Mouse (Mus musculus): ENCODE measurements around the gene Krtap2-4. TPM values are rescaled to one million over a fixed set of nuclear protein-coding genes. Genes with fewer than 3 reads are reported as not detected.

Krtap2-4 gene
- total RNA-seq, 2 experiments from 2014 or later = not detected

DNA sequence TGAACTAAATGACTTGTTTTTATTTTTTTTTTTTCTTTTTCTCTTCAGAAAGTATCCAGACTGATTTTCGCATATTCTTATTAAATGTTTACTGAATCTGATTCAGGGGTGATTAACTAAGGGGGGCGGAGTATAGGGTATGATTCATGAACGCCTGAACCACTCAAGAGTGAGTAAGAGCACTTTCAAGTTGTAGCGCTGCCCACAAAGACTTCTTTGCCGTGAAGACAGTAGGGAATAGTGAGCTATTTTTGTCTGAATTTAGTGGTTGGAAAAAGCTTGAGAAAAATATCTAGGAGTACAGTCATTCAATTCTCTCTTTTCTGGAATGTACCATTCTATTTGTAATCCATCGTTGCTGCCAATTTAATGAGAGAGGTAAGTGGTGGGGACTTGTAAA is 33.1 kb downstream of the Krtap2-4 start:
- DNase-seq = no peak

DNA sequence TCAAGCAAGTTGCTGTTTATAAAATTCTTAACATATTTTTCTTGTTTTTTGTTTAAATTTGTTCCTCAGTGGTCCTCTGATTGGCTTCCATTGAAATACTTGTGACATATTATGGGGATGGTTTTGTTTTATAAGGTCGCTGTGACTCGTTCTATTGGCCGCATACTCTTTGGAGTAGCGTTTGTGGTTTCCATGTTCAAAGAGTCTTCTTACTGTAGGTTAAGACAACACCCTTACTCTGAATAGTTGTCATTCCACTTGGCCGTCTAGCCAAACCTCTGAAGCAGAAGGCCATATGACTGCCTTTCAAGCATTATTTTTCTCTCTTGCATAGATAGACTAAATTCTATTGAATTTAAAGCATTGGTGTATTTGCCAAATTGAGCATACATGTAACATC is 33.6 kb downstream of the Krtap2-4 start:
- no peak for DNase-seq

DNA sequence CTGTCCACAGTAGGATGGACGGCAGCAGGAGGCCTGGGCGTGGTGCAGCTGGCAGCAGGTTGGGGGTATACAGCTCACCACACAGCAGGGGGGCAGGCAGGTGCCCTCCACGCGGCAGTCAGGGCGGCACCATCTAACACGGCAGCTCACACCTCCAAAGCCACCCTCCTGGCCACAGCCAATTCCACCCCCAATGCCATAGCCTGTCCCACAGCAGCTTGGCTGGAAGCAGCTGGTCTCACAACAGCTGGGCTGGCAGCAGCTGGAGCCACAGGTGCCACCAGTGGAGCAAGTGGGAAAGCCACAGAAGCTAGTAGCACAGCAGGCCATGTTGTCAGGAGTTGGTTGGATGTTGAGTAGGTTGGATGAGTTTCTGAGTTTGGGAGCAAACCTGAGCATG is 34.0 kb downstream of the Krtap2-4 start, which contains the start of gene Krtap1-5:
Gene Krtap1-5, minus strand, starts transcription at position 381 of the 400 bp plus-strand sequence.
- DNase-seq = no peak

DNA sequence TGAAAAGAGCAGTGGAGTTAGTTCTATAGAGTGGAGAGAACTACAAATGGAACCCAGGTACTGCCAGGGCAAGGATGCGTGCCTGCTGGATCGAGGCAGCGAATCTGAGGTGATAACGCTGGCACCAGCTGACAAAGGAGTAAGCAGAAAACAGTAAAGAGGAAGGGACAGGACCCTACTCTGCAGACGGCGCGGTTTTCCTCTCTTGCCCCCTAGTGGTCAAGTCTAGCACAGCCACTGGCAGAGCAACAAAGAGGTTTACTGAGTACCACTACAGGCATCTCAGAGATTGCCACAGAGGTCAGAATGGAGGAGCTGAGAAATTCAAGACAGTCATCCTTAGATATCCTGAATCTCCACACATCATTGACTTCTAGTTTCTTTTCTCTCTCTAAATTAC is 40.5 kb downstream of the Krtap2-4 start:
- peak; percentile 50 to 63 for DNase-seq

DNA sequence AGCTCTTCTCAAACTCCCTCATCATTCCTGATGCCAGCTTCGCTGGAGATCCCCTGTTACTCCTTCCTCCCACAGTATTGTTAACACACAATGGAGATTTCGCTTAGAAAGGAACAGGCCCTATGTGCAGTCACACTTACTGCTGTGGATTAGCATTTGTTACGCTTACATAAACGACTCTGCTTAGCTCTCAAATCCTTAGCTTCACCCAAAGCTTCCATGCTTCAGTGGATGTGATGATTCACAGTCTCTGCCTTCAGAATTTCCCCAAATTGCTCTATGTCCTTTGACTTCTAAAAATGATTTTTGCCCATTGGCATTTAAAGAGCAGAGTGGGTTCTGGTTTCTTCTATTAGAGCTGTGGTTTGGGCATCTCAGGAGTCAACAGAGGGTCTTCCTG is 41.5 kb downstream of the Krtap2-4 start:
- no peak for DNase-seq

DNA sequence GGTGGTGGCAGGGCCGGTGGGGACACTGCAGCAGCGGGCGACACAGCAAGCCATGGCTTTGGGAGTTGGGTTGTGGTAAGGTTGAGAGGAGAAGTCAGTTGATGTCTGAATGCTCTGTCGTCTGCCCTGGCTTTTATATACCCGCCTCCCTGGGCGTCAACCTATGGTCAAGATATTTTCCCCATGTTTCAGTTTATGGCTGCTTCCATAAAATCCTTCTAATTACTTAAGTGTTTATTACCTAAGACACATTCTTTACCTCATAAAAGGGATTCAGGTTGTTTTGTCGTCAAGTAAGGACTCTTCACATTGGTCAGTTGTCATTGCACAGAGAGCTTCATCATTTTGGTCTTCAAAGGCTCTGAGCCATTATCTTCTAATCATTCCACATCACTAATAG is 48.1 kb downstream of the Krtap2-4 start, which contains the start of gene Krtap3-1:
Gene Krtap3-1, minus strand, starts transcription at position 101 of the 400 bp plus-strand sequence.
- no peak for DNase-seq

Other genes starting within 250 kb of the Krtap2-4 start
- gene Krt28, start 239.9 kb downstream of the Krtap2-4 start, total RNA-seq (2021) = under 1 TPM; 0.27 to 0.30 TPM
- 10 to 100 TPM; 15.3 to 17.5 TPM for gene Krt10, start 225.5 kb downstream of the Krtap2-4 start, total RNA-seq (2021)
- under 1 TPM; 0.61 to 0.97 TPM for gene Krt12, start 192.6 kb downstream of the Krtap2-4 start, total RNA-seq (2021)
- not detected for gene Krt20, start 176.7 kb downstream of the Krtap2-4 start, total RNA-seq (2021)
- not detected for gene Krt23, start 121.7 kb downstream of the Krtap2-4 start, total RNA-seq (2021)
- not detected for gene Krt39, start 93.5 kb downstream of the Krtap2-4 start, total RNA-seq (2021)
- not detected for gene Krt40, start 71.7 kb downstream of the Krtap2-4 start, total RNA-seq (2021)
- not detected for gene Krtap3-3, start 64.0 kb downstream of the Krtap2-4 start, total RNA-seq (2021)
- gene Krtap3-2, start 58.0 kb downstream of the Krtap2-4 start, total RNA-seq (2021) = not detected
- not detected for gene Gm11939, start 55.4 kb downstream of the Krtap2-4 start, total RNA-seq (2021)
- not detected for gene Krtap3-1, start 48.2 kb downstream of the Krtap2-4 start, total RNA-seq (2021)
- gene Krtap1-5, start 33.8 kb downstream of the Krtap2-4 start, total RNA-seq (2021) = not detected
- gene Krtap1-4, start 31.2 kb downstream of the Krtap2-4 start, total RNA-seq (2021) = not detected
- not detected for gene Krtap1-3, start 23.5 kb downstream of the Krtap2-4 start, total RNA-seq (2021)
- gene Krtap9-3, start 16.7 kb downstream of the Krtap2-4 start, total RNA-seq (2021) = not detected
- not detected for gene Gm11938, start 11.5 kb downstream of the Krtap2-4 start, total RNA-seq (2021)
- gene Gm11937, start 4.7 kb downstream of the Krtap2-4 start, total RNA-seq (2021) = not detected
- gene Gm11562, start 5.6 kb upstream of the Krtap2-4 start, total RNA-seq (2021) = not detected
- not detected for gene Krtap4-1, start 13.4 kb upstream of the Krtap2-4 start, total RNA-seq (2021)
- gene Krtap4-2, start 20.2 kb upstream of the Krtap2-4 start, total RNA-seq (2021) = not detected
- not detected for gene Krtap4-7, start 29.2 kb upstream of the Krtap2-4 start, total RNA-seq (2021)
- gene Gm11555, start 35.4 kb upstream of the Krtap2-4 start, total RNA-seq (2021) = not detected
- not detected for gene Gm11563, start 44.1 kb upstream of the Krtap2-4 start, total RNA-seq (2021)
- not detected for gene Krtap4-6, start 51.1 kb upstream of the Krtap2-4 start, total RNA-seq (2021)
- gene Gm14190, start 75.9 kb upstream of the Krtap2-4 start, total RNA-seq (2021) = not detected
- gene Gm14180, start 119.4 kb upstream of the Krtap2-4 start, total RNA-seq (2021) = not detected
- not detected for gene Gm11595, start 158.1 kb upstream of the Krtap2-4 start, total RNA-seq (2021)
- not detected for gene Krtap4-8, start 165.9 kb upstream of the Krtap2-4 start, total RNA-seq (2021)
- gene Krtap4-9, start 170.4 kb upstream of the Krtap2-4 start, total RNA-seq (2021) = not detected
- gene Gm11596, start 178.6 kb upstream of the Krtap2-4 start, total RNA-seq (2021) = not detected
- not detected for gene Gm11569, start 184.1 kb upstream of the Krtap2-4 start, total RNA-seq (2021)
- not detected for gene Gm11554, start 189.6 kb upstream of the Krtap2-4 start, total RNA-seq (2021)
- gene Krtap4-13, start 195.0 kb upstream of the Krtap2-4 start, total RNA-seq (2021) = not detected
- gene Gm11564, start 200.8 kb upstream of the Krtap2-4 start, total RNA-seq (2021) = not detected
- gene 2300003K06Rik, start 223.2 kb upstream of the Krtap2-4 start, total RNA-seq (2021) = not detected
- gene Krtap4-16, start 236.8 kb upstream of the Krtap2-4 start, total RNA-seq (2021) = not detected
- not detected for gene Gm11568, start 243.1 kb upstream of the Krtap2-4 start, total RNA-seq (2021)
- gene Gm11559, start 249.6 kb upstream of the Krtap2-4 start, total RNA-seq (2021) = not detected

Data from layer of hippocampus, postnatal 36 days (tissue).